Mouse (Mus musculus) effector memory CD4-positive, alpha-beta T cell, adult 5 months (primary cell): Measurements from ENCODE around the gene Rnf8. TPM values are rescaled to one million over a fixed set of nuclear protein-coding genes. Genes with fewer than 3 reads are reported as not detected.

ENCODE experiments used
- polyA plus RNA-seq: library from polyadenylated mRNA; unstranded; fragments of 100-300 nt; shearing (Covaris generic); gene quantifications from one replicate; pipeline ENCODE4 v1.2.1, GENCODE M21; 2017

Gene Rnf8
- polyA plus RNA-seq, result 55.8 TPM

GRCm38 (mm10) chr17:29614115-29615023 is at the start of gene Rnf8, which contains the start of gene Gm28043:
TSS of gene Rnf8 (plus strand) at chr17:29614790.
TSS of gene Gm28043 (plus strand) at chr17:29614876.

GRCm38 (mm10) chr17:29660076-29660761 is 45.6 kb downstream of the Rnf8 start, which contains the start of gene Cmtr1:
TSS of gene Cmtr1 (plus strand) at chr17:29660595.

Other genes starting within 250 kb of the Rnf8 start
- 257 TPM for gene Pim1, start 124.0 kb upstream of the Rnf8 start, polyA plus RNA-seq
- 0.32 TPM for gene Gm17657, start 65.2 kb upstream of the Rnf8 start, polyA plus RNA-seq
- 36.5 TPM for gene Tbc1d22b, start 65.0 kb upstream of the Rnf8 start, polyA plus RNA-seq
- gene Tmem217, start 62.4 kb upstream of the Rnf8 start, polyA plus RNA-seq, result 5.3 TPM
- 5.9 TPM for gene Gm28043, start 86 bp downstream of the Rnf8 start, polyA plus RNA-seq
- 165 TPM for gene Cmtr1, start 45.8 kb downstream of the Rnf8 start, polyA plus RNA-seq
- gene Ccdc167, start 102.3 kb downstream of the Rnf8 start, polyA plus RNA-seq, result 6.5 TPM